Mouse (Mus musculus) ES-E14 (cell line): ENCODE measurements at regions not wholly inside any gene's neighbourhood (a gene's known extent, or its start where the extent isn't known, plus 50 kb on each side); places are given as distances from the start of the nearest gene placed in this dataset.

Experiments
- CHD2 ChIP-seq: IDR thresholded peaks from 2 replicates; pipeline ENCODE4 v1.6.1; 2014; ENCODE audit warnings: mild to moderate bottlenecking, low read depth, low read length, inconsistent platforms
- HCFC1 ChIP-seq: IDR thresholded peaks from 2 replicates; pipeline ENCODE4 v1.6.1; 2012; ENCODE audit warnings: low read length, inconsistent platforms, borderline replicate concordance; ENCODE audit not compliant: insufficient read depth
- ZC3H11A ChIP-seq: IDR thresholded peaks from 2 replicates; pipeline ENCODE4 v1.6.1; 2012; ENCODE audit warnings: low read depth, mild to moderate bottlenecking, inconsistent platforms, low read length, borderline replicate concordance

DNA sequence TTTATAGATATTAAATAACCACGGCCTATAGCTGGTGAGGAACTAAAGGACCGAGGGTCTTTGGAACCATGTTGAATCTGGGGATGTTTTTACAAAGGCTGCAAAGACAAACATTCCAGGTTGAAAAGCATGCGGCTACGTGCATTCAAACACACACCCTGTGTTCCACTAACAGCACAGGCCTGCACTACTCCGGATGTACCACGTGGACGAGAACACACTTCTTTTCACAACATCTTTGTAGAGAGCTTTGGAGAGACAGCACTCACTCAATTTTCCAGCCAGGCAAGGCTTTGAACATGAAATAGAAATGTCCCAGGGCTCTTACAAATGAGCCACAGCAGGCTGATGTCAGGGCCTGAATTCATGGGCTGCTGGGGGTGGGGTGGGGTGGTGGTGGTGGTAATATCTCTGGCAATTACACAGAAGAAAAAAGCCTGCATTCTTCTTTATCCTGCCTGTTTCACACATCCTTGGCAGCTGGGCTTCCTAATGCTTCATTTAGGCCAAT is 129.3 kb downstream of the Slc38a6 start:
- TF ChIP-seq HCFC1 = no peak
- no peak for TF ChIP-seq CHD2
- TF ChIP-seq ZC3H11A = no peak
